Mouse (Mus musculus) embryo, embryonic 9.5 days (tissue): ENCODE measurements around the gene Pkn2.

Experiments used
- DNase-seq: peaks from one replicate; pipeline ENCODE4 v3.0.0-alpha.2; 2017; ENCODE audit errors: extremely low spot score

Gene Pkn2

GRCm38 (mm10) chr3:142881872-142882623 lies at the start of gene Pkn2:
Gene Pkn2 (minus strand): TSS chr3:142882004.
- peak; percentile 98 for DNase-seq

GRCm38 (mm10) chr3:142929906-142930305 lies 48.1 kb upstream of the Pkn2 start:
- no peak for DNase-seq

DNA sequence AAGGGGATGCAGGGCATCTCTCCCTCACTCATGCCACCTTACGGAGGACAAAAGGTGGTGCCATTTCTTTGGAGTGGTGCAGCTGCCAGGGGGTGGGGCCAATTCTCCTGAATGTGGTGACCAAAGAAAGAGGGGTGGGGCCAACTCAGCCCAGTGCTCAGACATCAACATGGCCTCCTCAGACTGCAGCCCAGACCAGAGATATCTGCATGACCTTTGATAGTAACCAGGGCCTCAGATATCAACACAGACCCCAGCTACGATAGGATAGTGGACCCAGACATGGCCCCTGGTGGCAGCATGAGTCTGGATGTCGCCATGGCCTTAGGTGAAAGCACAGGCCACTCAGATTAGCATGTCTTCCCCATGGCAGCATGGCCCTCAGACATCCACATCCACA lies 45.5 kb upstream of the Pkn2 start:
- no peak for DNase-seq

DNA sequence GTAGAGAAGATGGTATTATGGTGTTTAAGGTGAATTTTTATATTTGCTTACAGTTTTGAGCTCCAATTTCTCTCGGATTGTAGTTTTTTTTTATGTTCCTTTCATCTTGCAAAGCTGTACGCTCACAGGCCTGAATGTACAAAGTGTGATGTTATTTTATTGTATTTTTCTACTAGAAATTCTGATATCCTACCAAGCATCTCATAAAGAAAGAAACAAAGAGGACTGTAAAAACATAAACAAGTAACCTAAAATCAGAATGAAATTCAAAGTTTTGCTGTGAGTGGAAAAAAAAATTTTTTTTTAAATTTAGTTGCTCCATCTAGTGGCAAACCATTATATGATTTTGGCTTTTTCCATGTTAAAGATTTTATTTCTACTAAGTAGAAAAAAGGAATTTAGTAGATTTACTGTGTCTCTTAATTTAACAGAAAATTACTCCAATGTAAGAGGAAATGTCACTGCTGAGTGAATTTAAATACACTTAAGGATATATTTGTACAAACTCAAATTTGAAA lies 43.1 kb upstream of the Pkn2 start:
- DNase-seq = no peak

DNA sequence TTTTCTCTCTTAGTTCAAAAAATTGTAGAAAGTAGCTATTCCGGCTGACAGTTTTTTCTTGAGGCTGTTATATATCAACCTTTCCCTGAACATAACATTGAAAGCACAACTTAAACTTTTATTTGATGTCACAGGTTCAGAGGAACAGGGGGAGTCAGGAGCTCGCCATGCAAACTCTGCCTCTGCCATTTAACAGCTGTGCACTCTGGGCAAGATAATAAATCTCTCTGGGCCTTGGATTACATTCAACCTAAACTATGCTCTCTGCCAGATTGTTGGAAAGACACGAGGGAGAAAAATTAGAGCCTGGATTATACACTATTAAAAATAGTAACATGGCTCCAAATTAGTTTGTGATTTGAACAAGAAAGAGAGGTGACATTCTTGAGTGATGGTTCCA lies 37.3 kb upstream of the Pkn2 start:
- no peak for DNase-seq

GRCm38 (mm10) chr3:142917760-142918439 lies 36.1 kb upstream of the Pkn2 start:
- no peak for DNase-seq

DNA sequence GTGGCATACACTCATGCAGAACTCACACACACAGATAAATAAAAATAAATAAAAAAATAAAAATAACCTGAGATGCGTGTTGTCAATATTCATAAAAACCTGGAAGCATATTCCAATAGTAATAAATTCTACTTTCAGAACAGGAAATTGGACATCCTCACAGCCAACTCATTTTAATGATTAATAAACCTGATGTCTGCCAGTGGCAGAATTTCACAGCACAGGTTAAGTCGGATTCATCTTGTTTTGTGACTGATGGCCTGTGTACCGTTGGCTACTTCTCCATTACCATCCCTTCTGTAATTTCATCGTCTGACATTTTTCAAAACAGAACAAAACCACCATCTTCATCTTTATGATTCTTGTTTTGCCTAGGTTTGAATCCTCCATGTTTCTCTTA lies 35.4 kb upstream of the Pkn2 start:
- DNase-seq = no peak

GRCm38 (mm10) chr3:142913295-142913694 lies 31.5 kb upstream of the Pkn2 start:
- DNase-seq = no peak

GRCm38 (mm10) chr3:142899683-142900082 lies 17.9 kb upstream of the Pkn2 start:
- DNase-seq = no peak

- DNase-seq = no peak
Observed at GRCm38 (mm10) chr3:142898949-142899396, 17.2 kb upstream of the Pkn2 start.

DNA sequence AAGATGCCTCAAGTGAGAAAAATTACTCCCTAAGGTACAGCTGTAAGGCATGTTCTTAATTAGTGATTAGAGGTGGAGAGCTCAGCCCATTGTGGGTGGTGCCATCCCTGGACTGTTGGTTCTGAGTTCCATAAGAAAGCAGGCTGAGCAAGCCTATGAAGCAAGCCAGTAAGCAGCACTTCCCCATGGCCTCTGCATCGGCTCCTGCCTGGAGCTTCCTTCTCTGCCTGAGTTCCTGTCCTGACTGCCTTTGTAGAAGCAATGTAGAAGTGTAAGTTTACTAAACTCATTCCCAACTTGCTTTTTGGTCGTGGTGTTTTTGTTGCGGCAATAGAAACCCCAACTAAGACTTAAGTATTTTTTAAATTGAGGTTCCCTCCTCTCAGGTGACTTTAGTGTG lies 8.6 kb upstream of the Pkn2 start:
- no peak for DNase-seq

- no peak for DNase-seq
Observed at GRCm38 (mm10) chr3:142886963-142887362, 5.2 kb upstream of the Pkn2 start.

DNA sequence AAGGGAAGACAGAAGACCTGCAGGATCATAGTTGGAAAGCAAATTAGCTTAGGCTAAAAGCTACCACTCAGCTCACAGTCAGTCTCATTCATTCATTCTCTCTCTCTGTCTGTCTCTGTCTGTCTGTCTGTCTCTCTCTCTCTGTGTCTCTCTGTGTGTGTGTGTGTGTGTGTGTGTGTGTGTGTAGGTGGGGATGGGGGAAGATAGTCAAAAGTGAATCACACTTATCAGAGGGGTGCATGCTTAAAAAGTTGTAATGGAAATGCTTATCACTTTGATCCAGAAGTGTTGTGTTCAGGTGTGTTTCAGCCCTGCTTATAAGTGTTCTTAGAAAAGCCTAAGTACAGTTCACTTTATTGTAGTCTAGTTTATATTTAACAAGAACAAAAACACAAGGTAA lies 2.8 kb upstream of the Pkn2 start:
- DNase-seq = no peak

- DNase-seq = no peak
Observed at GRCm38 (mm10) chr3:142881589-142881871, 274 bp downstream of the Pkn2 start.

DNA sequence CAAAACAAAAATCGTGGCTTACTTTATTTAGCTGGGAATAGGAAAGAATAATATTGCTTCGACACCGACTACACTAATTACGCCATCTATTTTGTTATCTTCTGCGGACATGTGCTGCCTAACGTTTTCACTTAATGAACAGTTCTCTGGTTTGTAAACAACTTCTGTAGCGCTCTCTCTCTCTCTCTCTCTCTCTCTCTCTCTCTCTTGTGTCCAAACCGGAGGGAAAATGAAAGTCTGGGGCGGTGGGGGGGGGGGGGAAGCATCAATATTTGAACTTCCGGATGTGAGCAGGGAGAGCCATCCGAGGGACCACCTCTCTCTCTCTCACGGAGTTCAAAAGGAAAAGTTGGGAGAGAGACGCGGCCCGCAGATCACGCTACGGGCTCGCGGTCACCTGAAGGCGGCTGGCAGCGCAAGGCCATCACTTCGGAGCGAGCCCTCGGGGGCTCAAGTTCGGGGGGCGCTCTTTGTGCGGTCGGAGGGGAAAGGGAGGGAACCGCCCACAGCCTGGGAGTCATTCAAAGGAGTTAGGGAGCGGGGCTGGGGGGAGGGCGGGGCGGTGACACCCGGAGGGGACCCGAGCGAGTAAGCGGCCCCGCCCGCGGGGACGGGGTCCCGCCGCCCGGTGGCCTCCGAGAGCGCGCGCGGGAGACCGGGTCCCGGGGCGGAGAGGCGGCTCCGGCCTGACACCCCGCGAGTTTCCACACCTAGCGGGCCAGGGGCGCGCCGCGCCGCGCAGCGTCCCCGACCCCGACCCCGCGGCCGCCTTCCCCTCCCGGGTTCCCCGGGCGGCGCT lies 815 bp downstream of the Pkn2 start:
- DNase-seq = peak; percentile 80

GRCm38 (mm10) chr3:142863236-142863635 lies 18.6 kb downstream of the Pkn2 start:
- no peak for DNase-seq

DNA sequence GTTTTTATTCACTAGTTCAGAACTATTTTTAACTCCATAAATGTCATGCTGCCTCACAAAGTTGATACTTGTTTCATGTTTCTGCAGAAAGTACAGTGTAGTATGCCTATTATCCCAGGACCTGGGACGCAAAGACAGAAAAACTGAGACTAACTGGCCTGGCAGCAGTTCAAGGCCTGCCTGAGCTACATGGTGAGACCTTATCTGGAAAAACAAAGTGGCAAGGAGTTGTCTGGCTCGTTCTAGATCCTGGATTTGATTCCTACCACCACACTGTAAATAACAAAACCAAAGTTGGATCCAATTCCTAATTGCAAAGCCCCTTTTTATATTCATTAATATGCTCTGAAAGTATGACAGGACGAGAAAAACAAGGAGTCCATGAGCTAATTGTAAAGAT lies 25.0 kb downstream of the Pkn2 start:
- DNase-seq = no peak

- no peak for DNase-seq
Observed at GRCm38 (mm10) chr3:142855961-142856472, 25.8 kb downstream of the Pkn2 start.

DNA sequence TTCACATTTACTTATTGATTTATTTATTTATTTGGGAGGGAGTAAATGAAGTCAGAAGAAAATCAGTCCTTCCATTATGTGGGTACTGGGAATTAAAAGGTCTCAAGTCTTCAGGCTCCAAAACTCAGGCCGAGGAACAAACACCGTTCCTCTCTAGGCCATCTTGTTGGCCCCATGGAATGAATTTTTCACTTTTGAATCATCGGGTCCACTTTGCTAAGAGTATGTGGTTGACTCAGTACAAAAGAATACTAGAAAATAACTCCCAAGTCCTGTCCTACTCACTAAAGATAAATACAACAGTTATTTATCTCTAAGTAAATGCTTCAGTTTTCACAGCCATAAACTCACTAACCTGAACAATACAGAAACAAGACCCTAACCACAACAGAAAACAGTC lies 28.9 kb downstream of the Pkn2 start:
- no peak for DNase-seq

- DNase-seq = no peak
Observed at GRCm38 (mm10) chr3:142851631-142852030, 30.2 kb downstream of the Pkn2 start.

DNA sequence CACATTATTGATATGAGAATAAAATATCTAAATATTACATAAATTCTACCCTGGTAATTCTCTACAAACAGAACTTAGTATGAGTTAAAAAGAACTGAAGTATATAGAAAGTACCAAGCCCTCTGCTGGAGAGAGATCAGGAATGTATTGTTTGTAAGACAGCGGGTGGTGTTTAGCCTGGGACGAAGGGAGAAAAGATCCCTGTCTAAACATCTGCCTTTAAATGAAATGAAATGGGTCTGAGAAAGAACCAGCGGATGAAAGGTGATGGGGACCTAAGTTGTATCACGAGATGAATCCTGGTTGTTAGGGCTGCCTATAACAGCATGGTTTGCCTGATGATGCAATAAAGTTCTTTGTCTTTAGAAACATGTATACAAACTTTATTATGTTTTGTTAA lies 41.8 kb downstream of the Pkn2 start:
- no peak for DNase-seq

DNA sequence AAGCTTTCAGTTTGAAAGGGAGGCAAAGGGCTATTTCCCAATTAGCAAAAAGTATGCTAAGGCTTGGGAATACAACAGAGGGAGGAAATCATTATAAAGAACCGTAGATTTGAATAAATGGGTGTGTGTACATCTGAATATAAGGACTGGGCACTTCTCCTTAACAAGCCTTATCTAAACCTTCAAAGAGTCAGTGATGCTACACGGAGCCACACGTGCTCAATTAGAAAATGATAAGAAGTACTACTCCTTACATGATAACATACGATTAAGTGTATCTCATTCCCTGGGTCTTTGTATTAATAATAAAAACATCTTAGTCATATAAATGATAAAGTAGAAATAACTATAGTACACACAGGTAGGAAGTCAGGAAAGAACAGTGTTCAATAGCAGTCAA lies 47.0 kb downstream of the Pkn2 start:
- no peak for DNase-seq
